Mouse (Mus musculus) liver, postnatal 0 days (tissue): Measurements from ENCODE around the gene Gm20388.

Experiments used
- CTCF ChIP-seq: sonication (generic); IDR thresholded peaks from 2 replicates; pipeline ENCODE4 v1.5.1; 2016; ENCODE audit warnings: antibody characterized with exemption, low read depth
- EP300 ChIP-seq: IDR thresholded peaks from 2 replicates; pipeline ENCODE4 v1.6.1; 2016; ENCODE audit warnings: antibody characterized with exemption, low read depth, mild to moderate bottlenecking

DNA sequence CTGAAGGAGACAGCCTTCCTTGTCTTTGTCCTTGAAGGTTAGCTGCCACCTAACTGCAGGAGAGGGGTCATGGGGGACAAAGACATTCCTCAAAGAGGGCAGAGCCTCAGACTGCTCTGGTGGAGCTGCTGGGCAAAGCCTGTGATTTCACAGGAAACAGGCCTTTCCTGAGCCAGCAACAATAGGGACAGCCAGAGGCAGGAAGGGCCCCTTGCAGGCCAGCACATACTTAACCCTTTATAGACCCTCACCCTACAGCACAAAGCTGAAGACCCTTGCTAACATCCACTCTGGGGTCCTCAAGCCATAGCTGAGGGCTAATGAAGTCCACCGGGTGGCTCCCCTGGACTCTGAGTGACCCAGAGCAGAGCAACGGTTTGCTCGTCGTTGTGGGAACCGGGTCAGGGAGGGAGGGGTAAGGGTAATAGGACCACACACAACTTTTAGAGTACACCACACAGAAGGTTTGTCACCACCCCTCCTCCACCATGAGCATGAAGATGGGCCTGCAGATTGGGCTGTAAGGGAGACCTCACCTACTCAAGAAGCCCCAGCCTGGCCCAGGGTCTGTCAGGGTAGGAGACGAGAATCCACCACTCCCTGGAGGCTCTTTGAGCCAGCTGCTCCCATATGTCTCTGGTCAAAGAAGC lies 2607.0 kb downstream of the Gm20388 start:
- TF ChIP-seq CTCF (no peak), EP300 (no peak)
